Mouse (Mus musculus): Measurements from ENCODE around the gene Dynlt1a.
"Not testable (repeated sequence)": the region's sequence is repeated elsewhere in the genome, so short reads cannot be mapped to it uniquely, and the experiment has no call there.

Dynlt1a gene

DNA sequence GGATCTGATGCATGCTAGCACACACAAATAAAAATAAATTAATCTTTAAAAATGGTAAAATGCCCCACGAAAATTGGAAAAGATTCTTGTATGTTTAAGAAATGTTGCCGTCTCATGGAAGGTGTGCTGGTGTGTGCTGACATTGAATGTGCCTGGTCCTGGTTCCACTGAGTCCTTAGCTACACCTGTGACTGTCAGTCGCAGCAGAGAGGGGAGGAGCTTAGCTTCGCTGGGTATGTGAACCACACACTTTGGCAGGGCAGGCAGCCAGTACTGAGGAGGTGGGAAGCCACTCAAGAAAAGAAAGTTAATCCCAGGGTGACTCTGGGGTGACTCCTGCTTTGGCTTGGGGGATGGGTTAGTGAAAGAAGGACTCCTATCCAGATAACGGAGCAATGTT, 23.4 kb downstream of the Dynlt1a start:
- in situ Hi-C loops (cut with MboI; ENCODE audit: unreplicated experiment in 2 of 2): loop anchor here in 1 of 2 experiments (25.0 kb wide), 1 partner anchor 182 kb away; the partner anchor contains the start of gene Tulp4

DNA sequence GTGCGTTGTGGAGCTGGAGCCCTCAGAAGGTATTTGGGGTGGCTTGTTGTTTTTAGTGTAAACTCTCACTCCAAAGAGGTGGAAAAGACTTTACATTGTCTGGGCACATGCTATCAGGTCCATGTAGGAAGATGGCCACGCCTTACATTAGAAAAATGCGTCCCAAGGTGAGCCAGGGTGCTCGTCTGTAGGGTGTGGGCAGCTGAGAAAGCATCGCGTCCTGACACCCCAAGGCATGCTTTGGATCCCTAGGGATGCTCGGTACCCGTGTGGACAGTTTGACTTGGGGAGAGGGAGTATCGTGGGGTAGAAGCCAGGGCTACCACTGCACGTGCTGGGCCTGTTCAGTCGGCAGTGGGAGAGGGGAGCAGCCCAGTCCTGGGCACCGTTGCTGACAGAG, 28.3 kb downstream of the Dynlt1a start:
- in situ Hi-C loops (cut with MboI; ENCODE audit: unreplicated experiment in 2 of 2): loop anchor here in 1 of 2 experiments (25.0 kb wide), 1 partner anchor 177 kb away; the partner anchor contains the start of gene Tulp4

DNA sequence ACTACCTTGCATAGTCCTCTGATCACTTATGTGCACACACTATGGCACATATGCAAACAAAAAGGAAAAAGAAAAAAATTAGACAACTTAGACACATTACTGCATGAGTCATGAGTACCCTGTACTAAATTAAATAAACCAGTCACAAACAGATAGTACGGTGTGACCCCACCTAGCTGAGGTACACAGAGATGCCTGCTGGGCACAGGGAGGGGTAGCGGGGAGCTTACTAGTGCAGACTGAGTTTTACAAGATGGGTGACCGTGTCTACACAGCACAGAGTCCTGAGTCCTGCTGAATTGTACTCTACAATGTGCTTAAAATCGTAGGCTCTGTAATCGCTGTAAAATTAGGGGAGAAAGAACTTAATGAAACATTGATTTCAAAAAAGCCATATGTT, 31.1 kb downstream of the Dynlt1a start:
- in situ Hi-C loops (cut with MboI; ENCODE audit: unreplicated experiment in 2 of 2): loop anchor here in 1 of 2 experiments (25.0 kb wide), 1 partner anchor 174 kb away; the partner anchor contains the start of gene Tulp4

- in situ Hi-C loops (cut with MboI; ENCODE audit: unreplicated experiment in 2 of 2): loop anchor here in 1 of 2 experiments (25.0 kb wide), 1 partner anchor 171 kb away; the partner anchor contains the start of gene Tulp4
Observed at GRCm38 (mm10) chr17:6283137-6283536, 34.2 kb downstream of the Dynlt1a start.

DNA sequence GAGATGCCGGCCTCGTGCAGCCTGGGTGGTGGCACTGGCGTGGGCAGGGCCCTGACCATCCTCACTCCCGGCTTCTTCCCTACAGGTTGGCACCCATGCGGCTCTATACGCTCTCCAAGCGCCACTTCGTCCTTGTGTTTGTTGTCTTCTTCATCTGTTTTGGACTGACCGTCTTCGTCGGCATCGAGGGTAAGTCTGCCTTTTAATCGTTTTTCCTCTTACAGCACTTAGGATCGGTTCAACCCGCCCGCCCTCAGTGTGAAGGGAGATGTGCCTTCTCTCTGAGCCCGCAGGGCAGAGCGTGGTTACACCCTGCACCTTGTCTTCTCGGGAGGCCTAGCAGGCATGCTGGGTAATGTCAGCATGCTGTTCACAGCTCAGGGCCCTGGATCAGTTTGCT, 36.8 kb downstream of the Dynlt1a start:
- in situ Hi-C loops (cut with MboI; ENCODE audit: unreplicated experiment in 2 of 2): loop anchor here in 1 of 2 experiments (25.0 kb wide), 1 partner anchor 168 kb away; the partner anchor contains the start of gene Tulp4

- in situ Hi-C loops (cut with MboI; ENCODE audit: unreplicated experiment in 2 of 2): loop anchor here in 1 of 2 experiments (25.0 kb wide), 1 partner anchor 167 kb away; the partner anchor contains the start of gene Tulp4
Observed at GRCm38 (mm10) chr17:6279772-6280171, 37.5 kb downstream of the Dynlt1a start.

GRCm38 (mm10) chr17:6279205-6279604, 38.1 kb downstream of the Dynlt1a start:
- in situ Hi-C loops (cut with MboI; ENCODE audit: unreplicated experiment in 2 of 2): loop anchor here in 1 of 2 experiments (25.0 kb wide), 1 partner anchor 167 kb away; the partner anchor contains the start of gene Tulp4

DNA sequence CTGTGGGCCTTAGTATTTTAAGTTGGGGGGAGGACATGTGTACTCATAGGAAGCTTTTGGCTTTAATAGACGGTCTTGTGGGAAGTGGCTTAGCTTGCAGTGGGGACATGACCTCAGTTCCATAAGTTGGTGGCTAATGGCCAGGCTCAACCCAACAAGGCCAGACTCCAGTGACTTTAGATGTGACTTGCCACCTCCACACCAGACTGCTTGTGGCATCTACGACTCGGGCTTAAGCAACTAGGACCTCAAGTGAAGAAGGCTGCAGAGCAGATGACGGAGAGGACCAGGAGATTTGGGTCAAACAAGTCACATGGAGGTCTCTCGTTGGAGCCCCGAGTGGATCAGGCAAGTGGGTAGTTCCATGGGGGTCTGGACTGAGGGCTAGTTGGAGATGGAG, 42.6 kb downstream of the Dynlt1a start:
- in situ Hi-C loops (cut with MboI; ENCODE audit: unreplicated experiment in 2 of 2): loop anchor here in 1 of 2 experiments (25.0 kb wide), 1 partner anchor 162 kb away; the partner anchor contains the start of gene Tulp4

DNA sequence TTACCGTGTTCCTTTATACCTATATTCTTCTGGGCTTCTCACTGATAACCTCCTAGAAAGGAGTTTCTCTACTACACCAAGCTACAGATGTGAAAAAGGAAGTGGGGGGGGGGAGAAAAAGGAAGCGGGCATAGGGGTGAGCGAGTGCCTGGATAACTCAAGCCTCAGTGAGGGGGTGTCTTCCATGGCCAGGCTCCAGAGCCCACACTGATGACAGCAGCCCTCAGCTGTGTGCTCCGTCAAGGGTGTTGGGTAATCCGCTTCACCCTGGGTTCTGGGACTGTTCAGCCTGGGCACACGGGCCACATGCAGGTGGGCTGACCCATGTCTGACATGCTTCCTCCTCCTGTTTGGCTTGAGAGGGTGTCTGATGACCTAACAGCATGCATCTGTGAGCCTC, 45.3 kb downstream of the Dynlt1a start:
- in situ Hi-C loops (cut with MboI; ENCODE audit: unreplicated experiment in 2 of 2): not testable (repeated sequence)

DNA sequence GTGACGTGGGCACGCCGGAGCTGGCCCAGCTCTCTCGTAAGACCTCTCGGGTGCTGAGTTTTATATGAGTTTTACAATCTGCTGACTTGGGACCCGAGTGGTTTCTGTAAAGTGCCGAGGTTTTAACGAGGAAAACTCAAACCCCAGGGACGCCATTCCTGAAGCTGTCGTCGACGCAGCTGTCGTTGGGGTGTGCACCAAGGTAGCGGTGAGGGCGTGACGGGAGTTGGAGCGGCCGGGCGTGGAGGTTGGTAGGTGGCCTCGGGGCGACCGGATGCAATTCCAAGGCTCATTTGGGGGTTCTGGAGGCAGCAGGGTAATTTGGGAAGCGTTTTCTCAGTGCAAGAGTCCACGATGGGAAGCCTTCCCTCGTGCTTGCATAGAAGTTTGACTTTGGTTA, 46.5 kb downstream of the Dynlt1a start:
- in situ Hi-C loops (cut with MboI; ENCODE audit: unreplicated experiment in 2 of 2): not testable (repeated sequence)

- in situ Hi-C loops (cut with MboI; ENCODE audit: unreplicated experiment in 2 of 2): not testable (repeated sequence)
Observed at GRCm38 (mm10) chr17:6269876-6270831, 47.1 kb downstream of the Dynlt1a start.

DNA sequence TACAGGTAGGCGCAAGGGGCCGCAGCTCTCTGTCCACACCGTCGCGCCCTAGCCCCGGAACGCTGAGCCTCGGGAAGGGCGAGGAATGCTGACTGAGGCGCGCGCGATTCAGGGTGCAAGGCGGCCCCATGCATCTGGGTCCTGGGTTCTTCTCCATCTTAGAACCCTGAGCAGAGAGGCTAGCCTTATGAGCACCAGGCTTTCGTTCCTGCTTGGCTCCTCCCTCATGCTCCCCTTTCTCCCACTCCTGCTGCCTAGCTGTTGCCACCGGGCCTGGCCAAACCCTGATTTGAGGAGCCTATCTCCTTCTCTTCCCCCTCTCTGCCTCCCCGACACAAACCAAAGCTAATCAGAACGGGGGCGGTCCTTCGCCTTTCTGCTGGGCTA, 60.2 kb downstream of the Dynlt1a start:
- in situ Hi-C loops (cut with MboI; ENCODE audit: unreplicated experiment in 2 of 2): not testable (repeated sequence)

DNA sequence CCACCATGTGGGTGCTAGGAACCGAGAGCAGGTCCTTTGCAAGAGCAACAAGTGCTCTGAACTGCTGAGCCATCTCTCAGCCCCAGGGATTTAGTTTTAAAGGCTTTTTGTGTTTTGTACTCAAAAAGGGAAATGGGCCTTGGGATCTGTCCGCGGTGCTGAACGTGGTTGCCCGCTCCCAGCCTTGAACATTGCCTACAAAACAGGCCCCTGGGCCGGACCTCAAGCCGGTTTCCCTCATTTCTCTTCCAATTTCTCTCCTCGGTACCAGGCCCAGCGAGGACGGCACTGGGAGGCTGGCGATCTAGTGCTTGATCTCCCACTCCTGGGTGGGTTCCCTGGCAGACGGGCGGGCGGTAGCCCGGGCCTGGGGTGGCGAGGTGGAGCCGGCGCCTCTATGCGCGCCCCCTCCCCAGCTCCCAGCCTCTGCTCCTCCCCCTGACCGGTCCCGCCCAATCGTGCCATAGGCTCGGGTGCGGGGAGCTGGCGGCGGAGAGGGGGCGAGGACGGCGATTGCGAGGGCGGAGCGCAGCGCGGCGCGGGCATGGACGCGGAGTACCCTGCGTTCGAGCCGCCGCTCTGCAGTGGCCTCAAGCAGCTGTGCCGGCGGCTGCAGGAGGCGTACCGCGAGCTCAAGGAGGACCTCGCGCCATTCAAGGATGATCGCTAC, 60.8 kb downstream of the Dynlt1a start, which contains the start of gene Tmem181a:
Tmem181a (plus strand) TSS at position 461 of the 670 bp plus-strand sequence.
- in situ Hi-C loops (cut with MboI; ENCODE audit: unreplicated experiment in 2 of 2): not testable (repeated sequence)

Measured in v-Abl transformed pro-B cells (cell line).